Mouse (Mus musculus) fat pad, adult 2 months (tissue): ENCODE measurements around the gene Plekho2.

Experiments used
- DNase-seq: peaks from one replicate; pipeline ENCODE4 v3.0.0-alpha.2; 2011; ENCODE audit warnings: low read depth, low spot score; ENCODE audit errors: extremely low read depth

Plekho2 gene

GRCm38 (mm10) chr9:65586406-65587269 lies 6.8 kb upstream of the Plekho2 start, which contains the start of gene Pif1:
Gene Pif1, plus strand, starts transcription at chr9:65587160.
- peak; percentile 23 for DNase-seq

- no peak for DNase-seq
Measured at GRCm38 (mm10) chr9:65583045-65583444, 3.2 kb upstream of the Plekho2 start.

DNA sequence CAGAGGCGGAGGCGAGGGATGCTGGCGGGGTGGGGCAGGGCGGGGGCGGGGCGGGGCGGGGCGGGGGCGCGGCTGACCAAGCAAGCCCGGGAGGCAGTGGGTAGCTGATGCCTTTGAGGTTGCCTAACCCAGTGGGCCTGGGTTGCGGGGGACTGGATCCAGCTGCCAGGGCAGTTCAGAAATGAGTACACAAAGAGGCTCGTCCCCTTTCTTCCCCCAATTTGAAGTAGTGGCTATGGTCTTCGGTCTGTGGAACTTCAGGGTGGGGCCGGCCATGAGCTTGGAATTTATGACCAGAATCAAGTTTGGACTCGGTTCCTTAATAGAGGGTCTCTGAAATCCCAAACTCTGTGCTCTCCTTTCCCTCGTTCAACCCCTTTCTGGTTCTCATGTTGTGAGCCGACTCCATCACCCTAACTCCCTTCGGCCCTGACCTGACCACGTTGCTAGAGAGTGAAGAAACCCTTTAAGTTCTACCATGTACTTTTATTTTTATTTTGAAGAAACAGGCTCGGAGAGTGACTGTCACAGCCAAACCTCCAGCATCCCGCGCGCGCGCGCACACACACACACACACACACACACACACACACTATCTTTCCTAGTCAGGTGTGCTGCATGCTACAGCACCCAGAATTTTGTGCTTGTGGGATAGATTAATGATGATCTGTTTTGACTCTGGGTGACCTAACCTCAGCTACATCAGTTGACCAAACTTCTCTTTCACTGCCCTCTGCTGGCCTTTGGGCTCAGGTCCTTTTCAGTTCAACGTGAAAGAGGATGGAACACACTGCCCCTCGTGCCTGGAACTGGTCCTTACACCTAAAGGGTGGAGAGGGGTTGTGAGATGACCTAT lies 789 bp upstream of the Plekho2 start:
- no peak for DNase-seq

DNA sequence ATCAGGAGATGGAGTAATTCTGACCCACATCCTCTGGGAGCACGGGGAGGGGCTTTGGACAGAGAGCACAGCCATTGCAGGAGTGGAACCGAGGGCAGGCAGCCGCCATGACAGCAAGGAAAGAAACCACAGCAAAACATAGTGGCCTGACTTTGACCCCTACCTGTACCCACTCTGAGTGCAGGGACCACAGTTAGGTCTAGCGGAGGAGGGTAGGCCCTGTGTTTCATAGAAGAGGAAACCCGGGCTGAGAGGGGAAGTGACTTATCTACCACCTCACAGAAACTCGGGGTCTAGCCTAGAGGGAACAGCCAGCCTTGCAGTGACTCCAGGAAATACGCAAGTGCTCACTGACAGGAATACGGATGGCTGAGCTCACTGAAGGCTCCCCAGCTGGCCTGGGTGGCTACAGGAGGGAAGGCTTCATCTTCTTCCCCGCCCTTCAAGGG lies 1.0 kb downstream of the Plekho2 start:
- DNase-seq = no peak

- DNase-seq = no peak
Measured at GRCm38 (mm10) chr9:65577511-65578196, 2.2 kb downstream of the Plekho2 start.

DNA sequence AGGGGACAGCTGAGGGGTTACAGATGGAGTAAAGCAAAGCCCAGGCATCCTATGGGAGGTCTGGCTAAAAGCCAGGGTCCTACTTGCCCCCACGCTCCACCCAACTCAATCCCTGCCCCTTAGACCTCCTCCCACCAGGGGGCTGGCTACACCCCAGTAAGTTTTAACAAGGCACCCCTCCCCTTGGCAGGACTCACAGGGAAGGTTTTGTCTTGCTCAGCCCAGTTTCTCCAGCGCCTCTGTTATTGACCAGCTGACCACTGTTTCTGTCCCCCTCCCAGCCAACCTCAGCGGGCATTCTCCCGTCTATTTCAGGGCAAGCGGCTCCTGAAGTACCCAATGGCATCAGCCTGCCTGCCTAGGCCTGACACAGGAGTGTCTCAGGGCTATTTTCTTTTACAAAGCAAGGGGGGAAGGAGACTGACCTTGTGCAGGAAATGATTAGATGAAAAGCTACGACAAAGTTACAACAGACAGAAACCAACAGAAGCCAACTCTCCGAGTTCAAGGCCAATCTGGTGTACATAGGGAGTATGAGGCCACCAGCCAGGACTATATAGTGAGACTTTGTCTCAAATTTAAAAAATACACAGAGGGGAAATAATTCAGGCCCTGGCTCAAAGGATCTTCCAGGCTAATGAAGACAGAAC lies 2.9 kb downstream of the Plekho2 start:
- DNase-seq = no peak

- no peak for DNase-seq
Measured at GRCm38 (mm10) chr9:65575393-65576196, 4.2 kb downstream of the Plekho2 start.

GRCm38 (mm10) chr9:65574513-65575392 lies 5.1 kb downstream of the Plekho2 start:
- DNase-seq = no peak

GRCm38 (mm10) chr9:65572837-65573236 lies 7.0 kb downstream of the Plekho2 start:
- no peak for DNase-seq

GRCm38 (mm10) chr9:65569491-65569971 lies 10.3 kb downstream of the Plekho2 start:
- DNase-seq = no peak

DNA sequence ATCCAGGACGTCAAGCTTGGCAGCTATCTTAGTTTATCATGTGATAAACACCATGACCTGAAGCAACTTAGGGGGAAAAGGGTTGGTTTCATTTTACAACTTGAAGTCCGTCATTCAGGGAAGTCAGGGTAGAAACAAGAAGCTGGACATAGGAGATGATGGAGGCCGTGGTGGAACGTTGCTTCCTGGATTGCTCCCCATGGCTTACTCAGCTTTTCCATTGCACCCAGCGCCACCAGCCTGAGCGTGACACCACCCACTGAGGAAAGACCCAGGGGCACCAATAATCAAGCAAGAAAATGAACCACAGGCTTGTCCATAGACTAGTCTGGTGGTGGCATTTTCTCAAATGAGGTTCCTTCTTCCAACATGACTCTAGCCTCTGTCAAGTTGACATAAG lies 11.1 kb downstream of the Plekho2 start:
- no peak for DNase-seq

GRCm38 (mm10) chr9:65564698-65565097 lies 15.1 kb downstream of the Plekho2 start:
- DNase-seq = no peak

GRCm38 (mm10) chr9:65563073-65563472 lies 16.8 kb downstream of the Plekho2 start:
- no peak for DNase-seq

- DNase-seq = no peak
Measured at GRCm38 (mm10) chr9:65562081-65562506, 17.7 kb downstream of the Plekho2 start.

DNA sequence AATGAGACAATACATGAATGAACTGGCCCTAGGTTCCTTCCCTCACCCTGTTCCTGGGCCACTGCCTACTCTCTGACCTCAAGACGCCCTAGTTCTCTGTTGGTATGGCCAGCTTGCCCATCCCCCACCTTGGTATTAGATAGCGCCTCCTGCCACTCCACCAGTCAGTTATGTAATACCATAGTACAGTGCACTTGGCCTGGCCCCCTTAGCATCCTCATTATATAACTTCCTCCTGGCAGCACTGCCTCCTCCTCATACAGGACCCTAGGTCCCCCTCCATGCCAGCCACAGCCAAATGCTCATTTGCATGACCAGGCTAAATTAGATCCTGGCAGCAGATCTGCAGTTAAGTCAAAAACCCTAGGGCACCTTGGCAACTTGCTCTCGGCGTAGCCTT lies 18.8 kb downstream of the Plekho2 start:
- no peak for DNase-seq

DNA sequence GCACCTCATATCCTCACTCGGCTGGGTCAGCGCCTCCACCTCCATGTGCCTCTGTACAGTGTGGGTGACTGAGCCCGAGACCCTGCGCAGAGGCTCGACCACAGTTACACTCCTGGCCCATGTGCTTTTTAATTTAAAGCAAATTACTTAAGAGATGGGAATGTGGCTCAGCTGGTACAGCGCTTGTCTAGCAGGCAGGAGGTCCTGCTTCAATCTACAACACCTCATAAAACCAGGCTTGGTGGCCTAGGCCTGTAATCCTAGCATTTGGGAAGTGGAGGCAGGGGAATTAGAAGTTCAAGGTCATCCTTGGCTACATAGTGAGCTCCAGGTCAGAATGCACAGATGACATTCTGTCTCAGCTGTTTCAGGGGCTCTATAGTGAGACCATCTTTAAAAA lies 21.0 kb downstream of the Plekho2 start:
- DNase-seq = no peak

DNA sequence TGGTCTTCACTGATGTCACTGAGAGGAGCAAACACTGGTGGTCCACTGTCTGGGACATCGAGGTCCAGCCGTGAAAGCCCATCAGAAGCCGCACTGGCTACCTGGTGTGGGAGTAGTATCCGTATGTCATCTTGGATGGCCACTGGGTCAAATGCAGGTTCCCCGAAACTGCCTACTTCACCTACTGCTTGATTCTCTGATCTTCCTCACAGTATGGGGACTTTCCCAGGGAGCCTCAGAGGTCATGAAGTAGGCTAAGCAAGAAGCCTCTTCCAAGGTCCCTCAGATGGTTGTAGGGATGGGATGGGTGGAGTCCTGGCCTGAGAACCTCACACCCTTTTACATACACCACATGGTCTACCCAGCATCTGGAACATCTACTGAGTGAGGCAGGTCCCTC lies 22.9 kb downstream of the Plekho2 start:
- no peak for DNase-seq

- DNase-seq = no peak
Measured at GRCm38 (mm10) chr9:65556349-65556748, 23.5 kb downstream of the Plekho2 start.

GRCm38 (mm10) chr9:65555621-65556020 lies 24.2 kb downstream of the Plekho2 start:
- no peak for DNase-seq
